Mouse (Mus musculus): ENCODE measurements around the gene Ep300. TPM values are rescaled to one million over a fixed set of nuclear protein-coding genes. Genes with fewer than 3 reads are reported as not detected.
A peak's percentile ranks its signal among the peaks of the same experiment; 100 is the strongest.

Gene Ep300
- polyA plus RNA-seq, 1 experiment from 2014 or later = 24.0 TPM

DNA sequence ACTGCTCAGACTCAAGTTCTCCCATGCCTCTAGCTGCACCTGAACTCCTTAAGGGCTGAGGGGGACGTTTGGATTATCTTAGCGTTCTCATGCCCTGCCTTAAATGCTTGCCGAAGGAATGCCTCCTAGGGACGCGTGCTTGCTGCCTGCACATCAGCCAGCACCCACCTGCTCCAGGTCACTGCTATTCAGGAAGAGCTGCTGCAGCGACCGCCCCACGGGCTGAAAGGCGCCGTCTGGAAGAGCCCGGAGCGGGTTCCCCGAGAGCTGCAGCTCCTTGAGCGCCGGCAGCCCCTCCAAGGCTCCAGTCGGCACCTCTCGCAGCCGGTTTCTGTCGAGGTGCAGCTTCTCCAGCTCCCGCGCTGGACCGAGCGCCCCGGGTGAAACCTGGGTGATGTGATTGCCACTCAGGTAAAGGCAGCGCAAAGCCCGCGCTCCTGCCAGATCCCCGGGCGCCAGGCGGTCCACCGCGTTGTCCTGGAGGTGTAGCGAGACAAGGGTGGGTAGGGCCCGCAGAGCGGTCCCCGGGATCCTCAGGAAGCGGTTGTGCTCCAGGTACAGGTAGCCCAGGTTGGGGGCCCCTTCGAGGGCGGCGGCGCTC lies 108.3 kb downstream of the Ep300 start:
- WGBS = 2% methylated on average over 41 of the region's 41 CpGs
- Histone ChIP-seq H3K9ac (ENCODE audit: low read length) (peak overlapping the region; percentile 55), H3K4me1 (replicated peaks; ENCODE audit: control insufficient read depth, insufficient read depth, low read length) (0 out of 2 replicates have a peak, but pooled peaks cover 5% of the 10 kb centered on the region), H3K9me3 (ENCODE audit: control insufficient read depth, low read length) (no peaks in the 10 kb centered on the region), H3K27me3 (replicated peaks; ENCODE audit: control insufficient read depth, insufficient read depth, low read length) (peaks cover 38% of the 10 kb centered on the region), H3K4me3 (ENCODE audit: low read depth, low read length) (peak overlapping the region; percentile 52), H3K36me3 (ENCODE audit: control insufficient read depth, insufficient read depth, low read length) (no peaks in the 10 kb centered on the region), H3K27ac (ENCODE audit: low read depth) (no peak overlapping the region), H3K4me2 (ENCODE audit: low read length) (peak overlapping the region; percentile 75)
- ATAC-seq (replicated peaks; ENCODE audit: low FRiP score, low TSS enrichment, low read depth) (no peak; the same call in none of the 2 replicates), DNase-seq (ENCODE audit: low spot score) (no peak)

DNA sequence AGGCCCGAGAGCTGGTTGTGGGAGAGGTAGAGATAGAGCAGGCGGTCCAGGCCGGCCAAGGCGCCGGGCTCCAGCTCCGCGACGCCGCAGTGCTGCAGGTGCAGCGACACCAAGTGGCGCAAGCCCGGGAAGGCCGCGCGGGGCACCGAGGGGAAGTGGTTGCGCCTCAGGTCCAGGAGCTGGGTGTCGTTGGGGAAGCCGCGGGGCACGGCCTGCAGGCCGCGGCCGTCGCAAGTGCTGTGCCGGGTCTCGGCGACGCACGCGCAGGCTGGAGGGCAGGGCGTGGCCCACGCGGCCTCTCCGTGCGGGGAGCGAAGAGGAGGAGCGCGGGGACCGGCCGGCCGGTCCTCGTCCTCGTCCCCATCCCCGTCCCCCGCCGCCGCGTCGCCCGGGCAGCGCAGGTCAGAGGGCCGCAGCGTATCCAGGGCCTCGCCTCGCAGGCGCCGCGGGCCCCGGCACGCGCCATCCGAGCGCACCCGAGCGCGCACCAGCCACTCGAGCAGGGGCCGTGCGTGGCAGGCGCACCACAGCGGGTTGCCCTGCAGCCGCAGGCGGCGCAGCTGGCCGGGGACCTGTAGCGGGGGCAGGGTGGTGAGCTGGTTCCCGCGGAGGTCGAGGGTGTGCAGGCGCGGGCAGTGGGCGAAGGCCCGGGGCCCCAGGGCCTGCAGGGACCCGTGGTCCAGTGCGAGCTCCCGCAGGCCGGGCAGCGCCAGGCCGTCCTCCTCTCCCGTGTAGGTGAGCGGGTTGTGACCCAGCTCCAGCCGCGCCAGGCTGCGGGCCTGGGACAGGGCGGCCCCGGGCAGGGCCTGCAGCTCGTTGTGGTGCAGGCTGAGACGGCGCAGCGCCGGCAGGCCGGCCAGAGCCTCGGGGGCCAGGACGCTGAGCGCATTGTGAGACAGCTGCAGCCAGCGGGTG lies 109.1 kb downstream of the Ep300 start:
- WGBS = under 1% methylated on average over 86 of the region's 107 CpGs
- ATAC-seq (replicated peaks; ENCODE audit: low FRiP score, low TSS enrichment, low read depth) (peak; percentile 76), DNase-seq (ENCODE audit: low spot score) (peak; percentile 91)
- H3K4me3 ChIP-seq (ENCODE audit: low read depth, low read length) = peak overlapping the region; percentile 52
- H3K36me3 ChIP-seq (ENCODE audit: control insufficient read depth, insufficient read depth, low read length) = no peaks in the 10 kb centered on the region
- H3K9me3 ChIP-seq (ENCODE audit: control insufficient read depth, low read length) = no peaks in the 10 kb centered on the region
- peak overlapping the region; percentile 55 for H3K9ac ChIP-seq (ENCODE audit: low read length)
- H3K27ac ChIP-seq (ENCODE audit: low read depth) = no peak overlapping the region
- H3K4me2 ChIP-seq (ENCODE audit: low read length) = peak overlapping the region; percentile 75
- H3K27me3 ChIP-seq (replicated peaks; ENCODE audit: control insufficient read depth, insufficient read depth, low read length) = peaks cover 38% of the 10 kb centered on the region
- 0 out of 2 replicates have a peak, but pooled peaks cover 5% of the 10 kb centered on the region for H3K4me1 ChIP-seq (replicated peaks; ENCODE audit: control insufficient read depth, insufficient read depth, low read length)

DNA sequence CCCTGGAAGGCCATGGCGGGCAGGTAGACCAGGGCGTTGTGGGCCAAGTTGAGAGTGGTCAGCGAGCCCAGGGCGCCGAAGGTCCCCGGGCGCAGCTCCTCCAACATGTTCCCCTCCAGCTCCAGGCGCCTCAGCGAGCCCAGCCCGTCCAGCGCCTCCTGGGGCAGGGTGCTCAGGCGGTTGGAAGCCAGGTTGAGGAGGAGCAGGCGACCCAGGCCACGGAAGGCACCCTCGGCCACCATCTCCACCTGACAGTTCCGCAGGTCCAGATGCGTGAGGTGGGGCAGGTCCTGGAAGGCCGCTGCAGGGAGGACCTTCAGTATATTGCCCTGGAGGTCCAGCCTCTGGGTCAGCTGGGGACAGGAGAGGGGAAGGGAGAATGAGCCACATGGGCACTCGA lies 109.7 kb downstream of the Ep300 start:
- peaks cover 38% of the 10 kb centered on the region for H3K27me3 ChIP-seq (replicated peaks; ENCODE audit: control insufficient read depth, insufficient read depth, low read length)
- H3K27ac ChIP-seq (ENCODE audit: low read depth) = no peak overlapping the region
- peak overlapping the region; percentile 75 for H3K4me2 ChIP-seq (ENCODE audit: low read length)
- H3K4me1 ChIP-seq (replicated peaks; ENCODE audit: control insufficient read depth, insufficient read depth, low read length) = 0 out of 2 replicates have a peak, but pooled peaks cover 5% of the 10 kb centered on the region
- H3K4me3 ChIP-seq (ENCODE audit: low read depth, low read length) = peak overlapping the region; percentile 52
- H3K9me3 ChIP-seq (ENCODE audit: control insufficient read depth, low read length) = no peaks in the 10 kb centered on the region
- DNase-seq (ENCODE audit: low spot score) (peak; percentile 62), ATAC-seq (replicated peaks; ENCODE audit: low FRiP score, low TSS enrichment, low read depth) (0 out of 2 replicates have a peak, but pooled peaks have one; percentile 4)
- peak overlapping the region; percentile 55 for H3K9ac ChIP-seq (ENCODE audit: low read length)
- H3K36me3 ChIP-seq (ENCODE audit: control insufficient read depth, insufficient read depth, low read length) = no peaks in the 10 kb centered on the region
- 33% methylated on average over 14 of the region's 19 CpGs for WGBS

DNA sequence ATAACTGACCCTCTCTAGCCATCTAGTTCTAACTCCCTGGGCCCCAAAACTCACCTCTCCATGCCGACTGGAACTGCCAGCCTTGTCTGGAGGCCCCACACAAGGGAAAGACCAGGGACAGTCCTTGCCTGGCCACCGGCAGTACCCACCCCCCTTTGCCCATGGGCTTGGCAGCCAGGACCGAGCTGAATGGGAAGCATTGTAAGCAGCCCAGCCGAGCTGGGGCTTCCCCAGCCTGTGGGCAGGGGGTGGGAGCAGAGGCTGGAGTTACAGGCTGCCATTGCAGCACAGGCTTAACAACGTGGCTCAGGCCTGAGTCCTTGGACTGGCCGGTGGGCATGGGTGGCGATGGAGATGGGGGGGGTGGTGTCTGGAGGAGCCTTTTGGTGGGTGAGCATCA lies 112.0 kb downstream of the Ep300 start, which contains the start of gene Chadl:
Gene Chadl (minus strand): TSS at position 113 of the 400 bp plus-strand sequence.
- H3K27ac ChIP-seq (ENCODE audit: low read depth) = no peak within 1 kb of the TSS
- 62% methylated on average over 7 of the region's 7 CpGs for WGBS

GRCm38 (mm10) chr15:81697847-81698246 lies 112.7 kb downstream of the Ep300 start:
- DNase-seq (ENCODE audit: low spot score) = no peak

More for the DNA sequence above, 112.0 kb downstream of the Ep300 start, which contains the start of gene Chadl:
- H3K4me1 ChIP-seq (replicated peaks; ENCODE audit: control insufficient read depth, insufficient read depth, low read length) = 0 out of 2 replicates have a peak, but pooled peaks cover 5% of the 10 kb centered on the region
- no peak within 1 kb of the TSS for H3K4me3 ChIP-seq (ENCODE audit: low read depth, low read length)
- H3K27me3 ChIP-seq (replicated peaks; ENCODE audit: control insufficient read depth, insufficient read depth, low read length) = peaks cover 31% of the 10 kb centered on the region
- H3K9me3 ChIP-seq (ENCODE audit: control insufficient read depth, low read length) = no peaks in the 10 kb centered on the region
- no peaks in the 10 kb centered on the region for H3K36me3 ChIP-seq (ENCODE audit: control insufficient read depth, insufficient read depth, low read length)
- H3K4me2 ChIP-seq (ENCODE audit: low read length) = no peak within 1 kb of the TSS
- no peak within 1 kb of the TSS for H3K9ac ChIP-seq (ENCODE audit: low read length)
- ATAC-seq (replicated peaks; ENCODE audit: low FRiP score, low TSS enrichment, low read depth) (no peak), DNase-seq (ENCODE audit: low spot score) (no peak)

DNA sequence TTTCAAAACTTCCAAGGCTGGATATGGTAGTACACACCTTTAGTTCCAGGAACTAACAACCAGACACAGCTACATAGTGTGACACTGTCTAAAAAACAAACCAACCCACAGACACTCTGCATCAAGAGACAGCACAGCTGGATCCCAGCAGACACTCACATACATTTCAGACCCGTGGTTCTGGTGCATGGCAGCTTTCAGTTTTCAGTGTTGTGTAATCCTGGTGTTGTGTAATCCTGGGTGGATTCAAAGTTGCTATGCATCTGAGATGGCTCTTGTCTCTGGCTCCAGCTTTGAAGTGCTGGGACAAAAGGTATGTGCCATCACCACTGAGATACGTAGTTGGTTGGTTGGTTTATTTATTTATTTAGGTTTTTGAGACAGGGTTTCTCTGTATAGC lies 113.4 kb downstream of the Ep300 start:
- DNase-seq (ENCODE audit: low spot score) (no peak), ATAC-seq (replicated peaks; ENCODE audit: low FRiP score, low TSS enrichment, low read depth) (no peak)
- Histone ChIP-seq H3K36me3 (ENCODE audit: control insufficient read depth, insufficient read depth, low read length) (peaks cover 8% of the 10 kb centered on the region; the same call in 1 of the 2 replicates), H3K27me3 (replicated peaks; ENCODE audit: control insufficient read depth, insufficient read depth, low read length) (peaks cover 18% of the 10 kb centered on the region), H3K9ac (ENCODE audit: low read length) (no peak overlapping the region), H3K4me3 (ENCODE audit: low read depth, low read length) (no peak overlapping the region), H3K27ac (ENCODE audit: low read depth) (no peak overlapping the region), H3K9me3 (ENCODE audit: control insufficient read depth, low read length) (no peaks in the 10 kb centered on the region), H3K4me1 (replicated peaks; ENCODE audit: control insufficient read depth, insufficient read depth, low read length) (0 out of 2 replicates have a peak, but pooled peaks cover 1% of the 10 kb centered on the region), H3K4me2 (ENCODE audit: low read length) (no peak overlapping the region)
- 73% methylated on average over 2 of the region's 2 CpGs for WGBS

More at GRCm38 (mm10) chr15:81697847-81698246, 112.7 kb downstream of the Ep300 start:
- H3K9ac ChIP-seq (ENCODE audit: low read length) = no peak overlapping the region
- no peak overlapping the region for H3K27ac ChIP-seq (ENCODE audit: low read depth)
- ATAC-seq (replicated peaks; ENCODE audit: low FRiP score, low TSS enrichment, low read depth) = no peak
- peaks cover 24% of the 10 kb centered on the region for H3K27me3 ChIP-seq (replicated peaks; ENCODE audit: control insufficient read depth, insufficient read depth, low read length)
- 43% methylated on average over 3 of the region's 3 CpGs for WGBS
- H3K4me3 ChIP-seq (ENCODE audit: low read depth, low read length) = no peak overlapping the region
- H3K4me1 ChIP-seq (replicated peaks; ENCODE audit: control insufficient read depth, insufficient read depth, low read length) = 0 out of 2 replicates have a peak, but pooled peaks cover 5% of the 10 kb centered on the region
- peaks cover 2% of the 10 kb centered on the region; the same call in 1 of the 2 replicates for H3K36me3 ChIP-seq (ENCODE audit: control insufficient read depth, insufficient read depth, low read length)
- no peak overlapping the region for H3K4me2 ChIP-seq (ENCODE audit: low read length)
- H3K9me3 ChIP-seq (ENCODE audit: control insufficient read depth, low read length) = no peaks in the 10 kb centered on the region

DNA sequence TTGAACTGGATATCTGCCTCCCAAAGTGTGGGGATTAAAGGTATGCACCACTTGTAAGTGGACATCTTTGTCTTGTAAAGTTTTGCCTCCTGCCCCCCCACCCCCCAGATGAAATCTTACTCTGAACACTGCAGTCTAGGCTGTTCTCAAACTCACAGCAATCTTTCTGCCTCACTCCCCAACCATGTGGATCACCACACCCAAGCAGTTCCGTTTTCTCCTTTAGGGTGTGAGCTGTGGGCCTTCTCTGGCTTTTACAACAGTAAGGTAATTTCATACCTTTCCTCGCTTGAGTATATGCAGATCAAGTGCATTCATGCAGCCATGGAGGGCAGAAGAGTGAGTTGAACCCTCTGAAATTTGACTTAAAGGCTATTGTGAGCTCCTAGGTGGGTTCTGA lies 115.0 kb downstream of the Ep300 start:
- Histone ChIP-seq H3K9me3 (ENCODE audit: control insufficient read depth, low read length) (no peaks in the 10 kb centered on the region), H3K27me3 (replicated peaks; ENCODE audit: control insufficient read depth, insufficient read depth, low read length) (peaks cover 3% of the 10 kb centered on the region; the same call in 1 of the 2 replicates), H3K9ac (ENCODE audit: low read length) (no peak overlapping the region), H3K27ac (ENCODE audit: low read depth) (no peak overlapping the region), H3K4me2 (ENCODE audit: low read length) (no peak overlapping the region), H3K4me1 (replicated peaks; ENCODE audit: control insufficient read depth, insufficient read depth, low read length) (no peaks in the 10 kb centered on the region), H3K4me3 (ENCODE audit: low read depth, low read length) (no peak overlapping the region), H3K36me3 (ENCODE audit: control insufficient read depth, insufficient read depth, low read length) (peaks cover 24% of the 10 kb centered on the region)
- ATAC-seq (replicated peaks; ENCODE audit: low FRiP score, low TSS enrichment, low read depth) (no peak), DNase-seq (ENCODE audit: low spot score) (no peak)
- WGBS = 62% methylated on average over 2 of the region's 2 CpGs

DNA sequence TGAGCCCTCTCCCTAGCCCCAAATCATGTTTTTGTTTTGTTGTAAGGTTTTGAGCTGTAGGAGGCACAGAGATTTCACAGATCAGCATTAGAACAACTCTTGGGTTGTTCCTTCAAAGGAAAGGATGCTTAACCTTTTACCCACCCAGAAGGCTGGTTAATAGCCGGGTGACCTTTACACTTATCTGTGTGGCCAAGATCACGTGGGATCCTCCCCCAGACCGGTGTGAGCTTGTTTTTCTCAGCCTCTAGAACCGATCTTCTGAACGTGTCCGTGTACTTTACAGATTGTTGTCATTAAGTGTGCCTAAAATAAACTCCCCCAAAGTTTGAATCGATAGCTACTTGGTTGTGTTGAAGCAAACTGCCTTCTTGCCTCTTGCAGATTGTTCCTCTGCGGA lies 115.5 kb downstream of the Ep300 start:
- H3K27ac ChIP-seq (ENCODE audit: low read depth) = no peak overlapping the region

More for the DNA sequence above, 115.5 kb downstream of the Ep300 start:
- 59% methylated on average over 8 of the region's 8 CpGs for WGBS
- H3K4me1 ChIP-seq (replicated peaks; ENCODE audit: control insufficient read depth, insufficient read depth, low read length) = no peaks in the 10 kb centered on the region
- H3K27me3 ChIP-seq (replicated peaks; ENCODE audit: control insufficient read depth, insufficient read depth, low read length) = no peaks in the 10 kb centered on the region
- no peak overlapping the region for H3K9ac ChIP-seq (ENCODE audit: low read length)
- no peaks in the 10 kb centered on the region for H3K9me3 ChIP-seq (ENCODE audit: control insufficient read depth, low read length)
- H3K36me3 ChIP-seq (ENCODE audit: control insufficient read depth, insufficient read depth, low read length) = peaks cover 29% of the 10 kb centered on the region
- DNase-seq (ENCODE audit: low spot score) (no peak), ATAC-seq (replicated peaks; ENCODE audit: low FRiP score, low TSS enrichment, low read depth) (no peak)
- H3K4me3 ChIP-seq (ENCODE audit: low read depth, low read length) = no peak overlapping the region
- H3K4me2 ChIP-seq (ENCODE audit: low read length) = no peak overlapping the region

Measured in intestine, embryonic 14.5 days (tissue).